Mouse (Mus musculus) myocyte (in vitro differentiated cells): ENCODE data around the gene Pccb. TPM values are rescaled to one million over a fixed set of nuclear protein-coding genes. Genes with fewer than 3 reads are reported as not detected.

Experiments used
- H3K27me3 ChIP-seq: one replicate; pipeline ENCODE4 v1.6.1; 2011; ENCODE audit not compliant: control insufficient read depth, insufficient read depth, insufficient read length
- H3K36me3 ChIP-seq: one replicate; pipeline ENCODE4 v1.6.1; 2011; ENCODE audit not compliant: control insufficient read depth, insufficient read depth
- H3K4me2 ChIP-seq: one replicate; pipeline ENCODE4 v1.6.1; 2011; ENCODE audit warnings: low read depth, control low read depth
- H3K4me3 ChIP-seq: one replicate; pipeline ENCODE4 v1.5.1; 2011; ENCODE audit warnings: mild to moderate bottlenecking, control low read depth, moderate library complexity
- H3K79me2 ChIP-seq: one replicate; pipeline ENCODE4 v1.6.1; 2011; ENCODE audit not compliant: control insufficient read depth, insufficient read depth
- H3ac ChIP-seq: one replicate; pipeline ENCODE4 v1.6.1; 2011; ENCODE audit not compliant: control insufficient read depth, insufficient read length
- CEBPB ChIP-seq: IDR thresholded peaks from 2 replicates; pipeline ENCODE4 v1.6.1; 2011; ENCODE audit warnings: mild to moderate bottlenecking, moderate library complexity; ENCODE audit not compliant: poor library complexity, insufficient read depth, severe bottlenecking
- E2F4 ChIP-seq: IDR thresholded peaks from one replicate; pipeline ENCODE4 v1.6.1; 2011; ENCODE audit warnings: mild to moderate bottlenecking, control low read depth, moderate library complexity; ENCODE audit not compliant: insufficient read depth
- MAX ChIP-seq: IDR thresholded peaks from one replicate; pipeline ENCODE4 v1.6.1; 2011; ENCODE audit warnings: low read depth, mild to moderate bottlenecking, control low read depth
- MYOD1 ChIP-seq, 3 experiments: IDR thresholded peaks; one replicate each; pipeline ENCODE4 v1.6.1; 2011; ENCODE audit warnings: control low read depth in 2 of 3, low read depth in 2 of 3, mild to moderate bottlenecking in 2 of 3, moderate library complexity in 1 of 3; ENCODE audit not compliant: insufficient read length in 2 of 3, control insufficient read depth in 1 of 3
- MYOG ChIP-seq, 3 experiments: IDR thresholded peaks; one replicate each; pipeline ENCODE4 v1.6.1; 2011; ENCODE audit warnings: control low read depth in 2 of 3, low read depth in 2 of 3, mild to moderate bottlenecking in 2 of 3; ENCODE audit not compliant: insufficient read length in 2 of 3, control insufficient read depth in 1 of 3, insufficient read depth in 1 of 3
- POLR2A ChIP-seq: IDR thresholded peaks from one replicate; pipeline ENCODE4 v1.6.1; 2011; ENCODE audit warnings: low read depth, mild to moderate bottlenecking, control low read depth, moderate library complexity; ENCODE audit not compliant: insufficient read length
- POLR2AphosphoS2 ChIP-seq: IDR thresholded peaks from one replicate; pipeline ENCODE4 v1.6.1; 2011; ENCODE audit warnings: low read depth, control low read depth; ENCODE audit not compliant: insufficient read length
- REST ChIP-seq: IDR thresholded peaks from one replicate; pipeline ENCODE4 v1.6.1; 2011; ENCODE audit warnings: mild to moderate bottlenecking, control low read depth, moderate library complexity; ENCODE audit not compliant: insufficient read depth, insufficient read length
- SRF ChIP-seq: IDR thresholded peaks from one replicate; pipeline ENCODE4 v1.6.1; 2011; ENCODE audit warnings: low read depth; ENCODE audit not compliant: control insufficient read depth, insufficient read length
- TCF12 ChIP-seq: IDR thresholded peaks from one replicate; pipeline ENCODE4 v1.6.1; 2011; ENCODE audit warnings: mild to moderate bottlenecking, control low read depth; ENCODE audit not compliant: poor library complexity, insufficient read depth, severe bottlenecking
- TCF3 ChIP-seq: IDR thresholded peaks from one replicate; pipeline ENCODE4 v1.6.1; 2011; ENCODE audit warnings: low read depth, control low read depth; ENCODE audit not compliant: insufficient read length
- USF1 ChIP-seq: IDR thresholded peaks from one replicate; pipeline ENCODE4 v1.6.1; 2011; ENCODE audit warnings: low read depth, mild to moderate bottlenecking, control low read depth, moderate library complexity
- polyA plus RNA-seq: library from polyadenylated mRNA; unstranded; fragments of >200 nt; fragmentation: generic; extraction: Trizol; gene quantifications from one replicate; pipeline ENCODE4 v1.2.1, GENCODE M21; 2012; ENCODE audit warnings: missing spikeins

Pccb gene
- polyA plus RNA-seq, 1 experiment, result 46.8 TPM

DNA sequence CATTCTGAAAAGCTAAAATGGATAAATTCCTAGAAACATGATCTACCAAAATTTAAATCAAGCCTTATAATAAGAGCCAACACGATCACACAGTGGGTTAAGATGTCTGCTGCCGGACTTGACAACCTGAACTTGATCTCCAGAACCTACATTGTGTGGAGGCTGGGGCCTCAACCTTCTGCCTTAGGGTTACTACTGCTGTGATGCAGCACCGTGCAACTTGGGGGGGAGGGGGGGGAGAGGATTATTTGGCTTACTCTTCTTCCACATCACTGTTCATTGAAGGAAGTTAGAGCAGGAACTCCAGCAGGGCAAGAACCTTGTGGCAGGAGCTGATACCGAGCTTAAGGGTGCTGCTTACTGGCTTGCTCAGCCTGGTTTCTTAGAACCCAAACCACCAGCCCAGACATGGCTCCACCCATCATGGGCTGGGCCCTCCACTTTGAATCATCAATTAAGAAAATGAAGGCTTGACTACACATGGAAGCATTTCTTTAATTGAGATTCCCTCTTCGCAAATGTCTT, 71.7 kb downstream of the Pccb start:
- peaks cover 6% of the 10 kb centered on the region for H3K36me3 ChIP-seq
- TF ChIP-seq POLR2AphosphoS2 (no peak), MYOD1 (IDR thresholded peaks at IDR 0.05; ENCODE audit: control insufficient read depth in 1 of 3, insufficient read length in 2 of 3, low read depth in 2 of 3) (no peak), SRF (no peak), TCF12 (no peak), TCF3 (no peak), USF1 (no peak), E2F4 (no peak), REST (no peak), MYOG (IDR thresholded peaks at IDR 0.05; ENCODE audit: control insufficient read depth in 1 of 3, insufficient read depth in 1 of 3, insufficient read length in 2 of 3, low read depth in 2 of 3) (no peak), MAX (no peak), POLR2A (no peak), CEBPB (no peak)

GRCm38 (mm10) chr9:100951481-100951880, 83.2 kb downstream of the Pccb start:
- Histone ChIP-seq H3K4me2 (no peak overlapping the region), H3K79me2 (no peaks in the 10 kb centered on the region), H3K4me3 (no peak overlapping the region), H3ac (no peak overlapping the region), H3K36me3 (peaks cover 27% of the 10 kb centered on the region), H3K27me3 (no peaks in the 10 kb centered on the region)
- TF ChIP-seq REST (no peak), MAX (no peak)

More for the DNA sequence above, 71.7 kb downstream of the Pccb start:
- no peak overlapping the region for H3ac ChIP-seq
- H3K79me2 ChIP-seq, result no peaks in the 10 kb centered on the region
- H3K27me3 ChIP-seq, result no peaks in the 10 kb centered on the region
- no peak overlapping the region for H3K4me3 ChIP-seq
- no peak overlapping the region for H3K4me2 ChIP-seq

- Histone ChIP-seq H3K79me2 (no peaks in the 10 kb centered on the region), H3K36me3 (peaks cover 14% of the 10 kb centered on the region), H3ac (no peak overlapping the region), H3K4me2 (no peak overlapping the region), H3K4me3 (no peak overlapping the region), H3K27me3 (no peaks in the 10 kb centered on the region)
- TF ChIP-seq TCF12 (no peak), POLR2AphosphoS2 (no peak), SRF (no peak), MYOD1 (IDR thresholded peaks at IDR 0.05; ENCODE audit: control insufficient read depth in 1 of 3, insufficient read length in 2 of 3, low read depth in 2 of 3) (no peak), MAX (no peak), USF1 (no peak), MYOG (IDR thresholded peaks at IDR 0.05; ENCODE audit: control insufficient read depth in 1 of 3, insufficient read depth in 1 of 3, insufficient read length in 2 of 3, low read depth in 2 of 3) (no peak), REST (no peak), E2F4 (no peak), POLR2A (no peak), CEBPB (no peak), TCF3 (no peak)
Measured at GRCm38 (mm10) chr9:100944677-100945365, 89.9 kb downstream of the Pccb start.

- Histone ChIP-seq H3K79me2 (no peaks in the 10 kb centered on the region), H3K27me3 (no peaks in the 10 kb centered on the region), H3ac (no peak overlapping the region), H3K36me3 (peaks cover 11% of the 10 kb centered on the region), H3K4me2 (no peak overlapping the region), H3K4me3 (no peak overlapping the region)
- no peak for TF ChIP-seq MYOD1 (IDR thresholded peaks at IDR 0.05; ENCODE audit: control insufficient read depth in 1 of 3, insufficient read length in 2 of 3, low read depth in 2 of 3)
- TF ChIP-seq USF1, result no peak
- TF ChIP-seq POLR2A, result no peak
- no peak for TF ChIP-seq MYOG (IDR thresholded peaks at IDR 0.05; ENCODE audit: control insufficient read depth in 1 of 3, insufficient read depth in 1 of 3, insufficient read length in 2 of 3, low read depth in 2 of 3)
- TF ChIP-seq CEBPB, result no peak
Measured at GRCm38 (mm10) chr9:100942042-100942441, 92.7 kb downstream of the Pccb start.

Other genes with a start within 250 kb of the Pccb start
- 8.6 TPM for gene Msl2, start 39.2 kb upstream of the Pccb start, polyA plus RNA-seq
- 6.0 TPM for gene Ppp2r3a, start 216.9 kb upstream of the Pccb start, polyA plus RNA-seq